Mouse (Mus musculus) cerebellum, adult 2 months (tissue): ENCODE data around the gene Cyp11a1.

Experiments used
- CTCF ChIP-seq: fragments of 200-500 bp; IDR thresholded peaks from 2 replicates; pipeline ENCODE4 v1.5.1; 2011; ENCODE audit warnings: low read depth, mild to moderate bottlenecking, control low read depth, low read length, moderate library complexity, borderline replicate concordance; ENCODE audit not compliant: insufficient read depth
- POLR2A ChIP-seq: fragments of 200-500 bp; IDR thresholded peaks from 2 replicates; pipeline ENCODE4 v1.6.1; 2011; ENCODE audit warnings: low read length, control low read depth, borderline replicate concordance; ENCODE audit not compliant: insufficient read depth

DNA sequence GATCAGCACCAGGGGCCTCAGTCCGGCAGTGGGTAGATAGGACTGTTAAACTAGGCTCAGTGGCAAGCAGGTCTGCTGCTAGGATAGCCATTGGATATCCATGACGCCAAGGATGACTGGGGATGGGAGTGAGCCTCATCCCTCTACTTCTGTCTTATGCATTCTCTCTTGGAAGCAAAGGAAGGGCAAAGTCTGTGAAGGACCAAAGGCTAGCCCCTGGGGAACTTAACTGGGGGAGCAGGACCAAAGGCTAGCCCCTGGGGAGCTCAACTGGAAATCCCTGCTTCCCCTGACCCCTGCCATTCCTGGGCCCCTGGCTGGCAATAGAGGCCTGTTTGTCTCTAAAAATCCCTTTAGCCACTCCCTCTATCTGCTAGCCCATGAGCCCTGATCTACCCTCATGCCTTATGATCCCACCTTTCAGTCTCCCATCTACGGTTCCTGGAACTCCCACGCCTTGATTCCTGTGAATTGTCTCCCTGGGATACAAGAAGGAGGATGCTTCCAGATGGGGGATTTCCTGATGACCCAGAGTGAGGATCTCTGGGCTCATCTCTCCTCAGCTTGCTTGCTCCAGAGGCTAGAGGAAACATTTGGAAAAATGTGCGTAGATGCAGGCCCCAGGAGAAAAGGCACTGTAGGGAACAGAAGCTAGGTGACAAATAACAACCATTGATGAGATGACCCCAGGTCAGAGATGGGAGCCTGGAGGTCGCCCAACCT, 41.5 kb upstream of the Cyp11a1 start:
- TF ChIP-seq CTCF = no peak
- no peak for TF ChIP-seq POLR2A
